Mouse (Mus musculus) lung, postnatal 0 days (tissue): ENCODE measurements at regions not wholly inside any gene's neighbourhood (a gene's known extent, or its start where the extent isn't known, plus 50 kb on each side); places are given as distances from the start of the nearest gene placed in this dataset.

Experiments used
- CTCF ChIP-seq: IDR thresholded peaks from 2 replicates; pipeline ENCODE4 v1.5.1; 2016; ENCODE audit warnings: antibody characterized with exemption, mild to moderate bottlenecking
- EP300 ChIP-seq: IDR thresholded peaks from 2 replicates; pipeline ENCODE4 v1.6.1; 2016; ENCODE audit warnings: antibody characterized with exemption, mild to moderate bottlenecking, control low read depth

DNA sequence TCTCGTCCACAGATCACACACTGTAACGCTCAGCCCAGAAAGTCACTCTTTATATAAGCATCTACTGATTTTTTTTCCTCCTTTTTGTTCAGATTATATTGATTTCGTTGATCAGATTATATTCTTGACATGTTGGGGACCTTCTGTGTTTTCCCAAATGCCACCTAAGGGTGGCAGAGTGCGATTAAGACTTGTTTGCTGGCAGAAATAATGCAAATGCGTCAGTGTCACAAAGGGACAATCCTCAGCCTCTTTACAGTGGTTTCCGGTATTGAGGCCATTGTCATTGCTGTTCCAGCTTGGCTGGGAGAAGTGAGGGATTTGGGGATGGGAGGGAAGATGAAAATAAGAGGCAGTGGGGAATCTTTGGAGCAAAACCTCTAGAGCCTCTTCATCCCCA is 149.2 kb upstream of the Zc3h12a start:
- TF ChIP-seq CTCF (no peak), EP300 (no peak)
